Mouse (Mus musculus) liver (tissue): Measurements from ENCODE around the gene Zmym5.
"Not testable (repeated sequence)": the region's sequence is repeated elsewhere in the genome, so short reads cannot be mapped to it uniquely, and the experiment has no call there.

ENCODE experiments used
- DNase-seq: peaks from one replicate; pipeline ENCODE4 v3.0.0-alpha.2; 2020; ENCODE audit warnings: mixed read lengths

The Zmym5 gene

GRCm38 (mm10) chr14:56776571-56777238 is 34.8 kb downstream of the Zmym5 start:
- DNase-seq, result peak; percentile 25

DNA sequence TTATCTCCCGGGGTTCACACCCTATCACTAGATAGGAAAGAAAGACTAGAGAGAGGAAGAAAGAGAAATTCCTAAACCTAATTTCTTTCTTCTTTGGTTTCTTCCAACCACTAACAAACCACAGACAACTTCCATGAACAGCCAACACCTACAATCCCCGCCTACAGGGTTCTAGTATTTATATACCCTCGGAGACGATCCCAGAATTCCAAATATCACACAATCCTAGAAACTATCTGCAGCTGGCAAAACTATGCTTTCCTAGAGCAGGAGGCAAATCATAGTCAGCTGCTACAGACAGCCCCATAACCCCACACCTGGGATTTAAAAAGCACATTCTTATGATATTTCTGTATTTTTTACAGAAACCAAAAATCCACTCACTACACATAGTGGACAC is 36.1 kb downstream of the Zmym5 start:
- no peak for DNase-seq

- DNase-seq, result not testable (repeated sequence)
These were observed 45.1 kb downstream of the Zmym5 start for GRCm38 (mm10) chr14:56766438-56766837.

GRCm38 (mm10) chr14:56765117-56765516 is 46.4 kb downstream of the Zmym5 start:
- not testable (repeated sequence) for DNase-seq

DNA sequence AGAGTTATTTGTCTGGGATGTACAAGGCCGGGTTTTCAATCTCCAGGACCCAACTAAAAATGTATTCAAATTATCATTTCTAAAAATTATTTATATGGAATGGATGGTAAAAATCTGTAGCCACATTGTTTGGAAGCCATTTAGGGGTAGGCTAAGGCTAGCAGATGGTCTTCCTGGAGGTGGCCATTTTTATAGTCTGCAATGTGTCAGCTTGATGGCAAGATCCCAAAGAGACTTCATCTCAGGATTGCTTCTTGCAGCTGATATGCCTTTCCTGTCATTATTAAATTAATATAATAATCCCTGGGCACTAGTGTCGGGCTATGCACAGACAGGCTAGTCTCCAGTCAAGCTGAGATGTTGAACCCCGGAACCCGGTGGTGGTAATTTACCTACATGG is 60.2 kb downstream of the Zmym5 start:
- no peak for DNase-seq
